Mouse (Mus musculus) bone marrow macrophage, adult 2 months (primary cell): ENCODE data around the gene Olfr1360.

Source experiments
- CTCF ChIP-seq: IDR thresholded peaks from 2 replicates; pipeline ENCODE4 v1.5.1; 2012; ENCODE audit warnings: low read depth, mild to moderate bottlenecking, low read length, moderate library complexity
- POLR2A ChIP-seq: IDR thresholded peaks from 2 replicates; pipeline ENCODE4 v1.6.1; 2012; ENCODE audit warnings: mild to moderate bottlenecking, low read depth, low read length, borderline replicate concordance

DNA sequence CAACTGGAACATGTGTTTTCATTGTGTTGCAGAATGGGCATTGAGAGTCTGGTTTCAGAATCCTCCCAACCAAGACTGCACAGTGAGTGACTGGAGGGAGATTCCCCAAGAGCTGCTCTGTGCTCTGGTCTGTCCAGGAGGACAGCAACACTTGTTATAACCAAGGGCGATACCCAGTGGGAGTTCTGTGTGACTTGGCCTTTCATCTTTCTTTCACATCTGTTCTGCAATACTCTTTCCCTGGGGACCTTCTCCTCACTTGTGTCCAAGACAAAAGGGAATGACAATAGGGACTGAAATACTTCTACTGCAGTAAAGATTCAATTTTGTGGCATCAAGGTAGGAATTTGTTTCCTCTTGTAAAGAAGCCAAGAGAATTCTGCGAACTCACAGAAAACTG lies 34.8 kb downstream of the Olfr1360 start, which contains the start of gene Olfr11:
- no peak for TF ChIP-seq CTCF
- no peak for TF ChIP-seq POLR2A
